Mouse (Mus musculus) testis, adult 2 months (tissue): ENCODE data around the gene Armc9.

Experiments
- CTCF ChIP-seq: fragments of 200-500 bp; IDR thresholded peaks from 2 replicates; pipeline ENCODE4 v1.5.1; 2012; ENCODE audit warnings: low read depth, mild to moderate bottlenecking, inconsistent platforms, low read length, moderate library complexity; ENCODE audit not compliant: control insufficient read depth, insufficient read depth, insufficient replicate concordance
- POLR2A ChIP-seq: fragments of 200-500 bp; IDR thresholded peaks from 2 replicates; pipeline ENCODE4 v1.6.1; 2012; ENCODE audit warnings: low read depth, mild to moderate bottlenecking, inconsistent platforms, low read length, moderate library complexity; ENCODE audit not compliant: control insufficient read depth

DNA sequence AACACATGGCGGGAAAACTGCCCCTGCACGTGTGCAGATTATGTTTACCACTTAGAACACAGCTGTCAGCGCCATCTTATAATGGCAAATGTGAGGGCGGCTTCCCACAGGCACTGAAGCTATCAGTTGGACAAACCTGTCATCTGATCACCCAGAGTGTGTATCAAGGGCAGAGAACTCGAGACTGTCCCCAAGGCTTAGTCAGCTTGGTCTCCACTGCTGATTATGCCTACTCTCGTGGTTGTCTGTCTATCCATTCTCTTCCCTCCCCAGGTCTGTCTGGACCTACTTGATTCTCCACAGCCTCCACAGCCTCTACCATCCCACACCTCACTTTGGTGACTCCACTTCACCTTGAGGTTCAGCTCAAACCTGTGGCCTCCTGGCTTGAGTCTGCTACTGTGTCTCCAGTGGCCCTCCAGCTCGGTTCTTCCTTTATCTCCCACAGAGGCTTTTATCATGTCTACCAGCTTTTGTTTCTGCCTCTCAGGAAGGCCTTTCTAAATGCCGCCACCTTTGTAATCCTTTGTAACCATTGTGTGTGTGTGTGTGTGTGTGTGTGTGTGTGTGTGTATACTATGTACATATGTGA lies 166.3 kb downstream of the Armc9 start:
- TF ChIP-seq CTCF: no peak
- TF ChIP-seq POLR2A: no peak
